Mouse (Mus musculus) gastrocnemius, adult 2 months (tissue): ENCODE results near the gene Eipr1. TPM values are rescaled to one million over a fixed set of nuclear protein-coding genes. Genes with fewer than 3 reads are reported as not detected.

Source experiments
- DNase-seq: peaks from one replicate; pipeline ENCODE4 v3.0.0; 2022
- H3K27ac ChIP-seq: fragments of 200-600 bp; 2 replicates; pipeline ENCODE4 v1.8.1; 2022; ENCODE audit warnings: mild to moderate bottlenecking
- H3K4me3 ChIP-seq: fragments of 200-600 bp; 2 replicates; pipeline ENCODE4 v1.8.1; 2022; ENCODE audit warnings: mild to moderate bottlenecking, moderate library complexity
- CTCF ChIP-seq: fragments of 200-600 bp; IDR thresholded peaks from 2 replicates; pipeline ENCODE4 v1.8.1; 2022; ENCODE audit warnings: antibody characterized with exemption, mild to moderate bottlenecking, moderate library complexity
- intact Hi-C: fragments of 180-260 bp; cut with DNase I; formaldehyde crosslinking; loops from one replicate; pipeline ENCODE4 v1.15.1; 2025
- total RNA-seq, 2 experiments: library from RNA; stranded (reverse); gene quantifications; 2 replicates each; pipeline ENCODE4 v1.2.3; 2021

The Eipr1 gene
- total RNA-seq, 2 experiments from 2014 or later: 6.5 to 7.2 TPM

GRCm38 (mm10) chr12:28734271-28734670, 17.3 kb upstream of the Eipr1 start:
- Histone ChIP-seq H3K4me3 (no peak overlapping the region), H3K27ac (no peak overlapping the region)
- TF ChIP-seq CTCF: no peak
- intact Hi-C loops: no loop called here
- no peak for DNase-seq

DNA sequence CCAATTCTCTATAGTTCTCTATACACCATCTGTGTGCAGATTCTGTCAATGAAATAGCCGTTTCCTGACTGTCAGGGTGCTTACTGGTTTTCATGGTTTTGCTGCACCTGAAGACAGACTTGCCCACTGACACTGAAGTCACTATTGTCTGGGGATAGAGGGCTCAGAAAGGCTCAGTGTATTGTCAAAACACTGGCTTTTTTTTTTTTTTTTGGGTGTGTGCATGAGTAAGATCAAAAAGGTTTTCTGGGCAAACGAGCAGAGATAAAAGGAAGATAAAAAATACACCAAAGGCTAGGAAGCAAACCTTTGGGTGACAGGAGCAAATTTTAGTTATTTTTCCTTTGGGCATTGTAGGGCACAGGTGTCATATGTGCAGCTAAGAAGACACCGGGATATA, 16.3 kb upstream of the Eipr1 start:
- no peak for TF ChIP-seq CTCF
- no peak for DNase-seq
- intact Hi-C loops: no loop called here
- no peak overlapping the region for H3K27ac ChIP-seq
- H3K4me3 ChIP-seq: no peak overlapping the region

DNA sequence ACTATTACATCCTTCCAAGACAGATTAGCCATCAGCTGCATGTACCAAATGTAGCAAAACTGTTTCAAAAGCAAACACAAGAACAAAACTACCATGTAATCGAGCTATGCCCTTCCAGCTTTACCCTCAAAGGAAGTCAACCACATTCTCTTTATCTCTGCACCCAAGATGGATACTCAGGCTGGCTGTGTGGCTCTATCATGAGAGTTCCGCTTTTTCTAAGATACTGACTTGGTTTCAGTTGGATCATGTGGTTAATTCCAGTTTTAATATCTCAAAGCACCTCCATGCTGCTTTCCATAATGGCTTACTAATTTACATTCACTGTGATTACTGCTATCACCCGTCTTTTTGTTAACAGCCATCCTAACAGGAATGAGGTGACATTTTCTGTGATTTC, 8.3 kb upstream of the Eipr1 start:
- no peak for TF ChIP-seq CTCF
- no peak for DNase-seq
- intact Hi-C loops: no loop called here
- Histone ChIP-seq H3K4me3 (no peak overlapping the region), H3K27ac (no peak overlapping the region)

DNA sequence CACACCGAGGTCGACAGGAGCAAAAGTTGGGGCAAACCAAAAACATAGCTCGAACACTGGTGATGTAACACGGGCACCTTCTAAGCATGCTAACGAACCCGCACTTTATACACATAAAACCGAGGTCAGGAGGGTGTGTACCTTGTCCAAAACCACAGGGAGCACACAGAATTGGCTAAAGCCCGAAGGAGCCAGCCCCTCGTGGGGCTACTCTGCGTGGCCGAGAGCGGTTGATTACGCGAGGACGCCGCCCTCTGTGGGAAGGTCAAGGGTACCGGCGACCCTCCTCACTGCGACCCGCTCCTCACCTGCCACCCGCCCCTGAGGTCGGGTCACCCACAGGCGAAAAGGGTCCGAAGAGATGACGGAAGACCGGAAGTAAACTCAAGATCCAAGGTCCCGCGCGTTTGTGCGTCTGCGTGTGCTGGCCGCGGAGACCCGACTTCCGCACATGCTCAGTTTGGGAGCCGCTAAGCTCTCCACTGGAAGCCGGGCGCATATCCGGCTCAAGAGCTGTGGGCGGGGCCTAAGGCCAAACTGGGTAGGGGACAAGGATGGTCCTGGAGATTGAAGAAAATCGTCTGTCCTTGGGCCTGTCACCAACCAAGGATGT, 1.5 kb upstream of the Eipr1 start, which contains the start of gene Trappc12:
TSS of gene Trappc12 (minus strand) at position 452 of the 613 bp plus-strand sequence.
- Histone ChIP-seq H3K4me3 (peak within 1 kb of the TSS; percentile 94), H3K27ac (peak within 1 kb of the TSS; percentile 92)
- no peak for TF ChIP-seq CTCF
- intact Hi-C loops: loop anchor here (5.0 kb wide), 2 partner anchors 48 to 113 kb away; partner anchors contain the start of gene Rps7
- peak; percentile 94 for DNase-seq

DNA sequence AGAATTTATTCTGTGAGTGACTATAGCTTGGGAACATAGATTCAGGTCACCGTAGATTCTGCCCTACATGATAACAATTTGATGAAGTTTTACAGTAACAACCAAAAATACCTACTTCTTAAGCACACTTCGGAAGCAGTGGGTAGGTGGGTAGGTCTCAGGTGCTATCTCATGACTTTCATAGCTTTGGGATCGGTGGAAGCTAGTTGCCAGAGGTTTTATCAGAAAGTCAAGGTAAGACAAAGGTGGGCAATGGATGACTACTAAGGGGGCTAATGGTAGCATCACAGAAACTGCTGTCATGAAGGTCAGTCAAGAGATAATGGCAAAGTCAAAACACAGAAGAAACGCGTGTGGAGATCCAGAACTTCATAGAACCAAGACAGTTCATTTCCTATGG, 727 bp upstream of the Eipr1 start:
- H3K4me3 ChIP-seq: peak overlapping the region; percentile 94
- no peak for DNase-seq
- intact Hi-C loops: loop anchor here (5.0 kb wide), 2 partner anchors 49 to 114 kb away; partner anchors contain the start of gene Rps7
- no peak for TF ChIP-seq CTCF
- H3K27ac ChIP-seq: peak overlapping the region; percentile 92

DNA sequence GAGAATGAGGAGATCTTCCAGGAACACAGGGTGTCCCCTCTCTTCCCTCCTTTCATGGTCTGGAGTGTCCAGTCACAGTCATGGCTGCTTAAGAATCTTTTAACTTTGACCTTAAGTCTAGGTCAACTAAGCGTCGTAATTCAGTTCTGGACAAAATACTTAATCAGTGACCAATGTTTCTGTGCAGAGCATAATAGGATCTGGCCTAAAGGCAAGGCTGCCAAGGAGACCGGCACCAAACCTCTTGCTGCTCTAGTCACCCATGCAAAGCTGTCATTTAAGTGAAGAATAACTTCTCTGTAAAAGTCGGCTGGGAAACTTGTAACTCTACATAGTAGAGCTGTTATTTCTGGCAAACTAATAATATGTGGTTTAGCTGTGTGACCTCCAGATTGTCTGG, 4.4 kb downstream of the Eipr1 start:
- TF ChIP-seq CTCF: no peak
- Histone ChIP-seq H3K27ac (no peak overlapping the region), H3K4me3 (no peak overlapping the region)
- DNase-seq: no peak
- intact Hi-C loops: no loop called here

GRCm38 (mm10) chr12:28769953-28770352, 18.4 kb downstream of the Eipr1 start:
- DNase-seq: no peak
- no peak for TF ChIP-seq CTCF
- H3K27ac ChIP-seq: no peak overlapping the region
- H3K4me3 ChIP-seq: no peak overlapping the region
- intact Hi-C loops: no loop called here

GRCm38 (mm10) chr12:28773815-28774214, 22.2 kb downstream of the Eipr1 start:
- H3K4me3 ChIP-seq: no peak overlapping the region
- no peak for DNase-seq
- intact Hi-C loops: no loop called here
- TF ChIP-seq CTCF: peak; percentile 48
- H3K27ac ChIP-seq: no peak overlapping the region

DNA sequence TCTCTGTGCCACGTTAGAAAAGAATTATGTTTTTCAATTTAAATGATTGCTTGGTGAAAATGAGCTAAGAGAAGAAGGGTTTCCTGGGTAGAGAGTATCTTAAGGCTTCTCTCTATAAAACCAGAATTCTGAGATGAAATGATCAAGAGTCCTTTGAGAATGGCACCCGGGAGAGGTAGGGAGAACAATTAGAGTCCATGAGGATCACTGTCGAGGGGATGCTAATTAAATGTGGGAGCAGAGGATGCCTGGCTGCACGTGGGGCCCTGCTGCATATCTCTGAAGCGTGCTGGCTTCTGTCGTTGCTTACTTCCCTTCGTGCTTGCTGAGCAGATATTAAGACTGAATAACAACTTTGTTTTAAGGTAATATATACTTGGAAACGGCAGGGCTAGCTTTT, 23.5 kb downstream of the Eipr1 start:
- no peak overlapping the region for H3K4me3 ChIP-seq
- DNase-seq: no peak
- H3K27ac ChIP-seq: no peak overlapping the region
- TF ChIP-seq CTCF: no peak
- intact Hi-C loops: no loop called here

GRCm38 (mm10) chr12:28775627-28776026, 24.0 kb downstream of the Eipr1 start:
- DNase-seq: no peak
- H3K27ac ChIP-seq: no peak overlapping the region
- no peak overlapping the region for H3K4me3 ChIP-seq
- TF ChIP-seq CTCF: no peak
- intact Hi-C loops: no loop called here

DNA sequence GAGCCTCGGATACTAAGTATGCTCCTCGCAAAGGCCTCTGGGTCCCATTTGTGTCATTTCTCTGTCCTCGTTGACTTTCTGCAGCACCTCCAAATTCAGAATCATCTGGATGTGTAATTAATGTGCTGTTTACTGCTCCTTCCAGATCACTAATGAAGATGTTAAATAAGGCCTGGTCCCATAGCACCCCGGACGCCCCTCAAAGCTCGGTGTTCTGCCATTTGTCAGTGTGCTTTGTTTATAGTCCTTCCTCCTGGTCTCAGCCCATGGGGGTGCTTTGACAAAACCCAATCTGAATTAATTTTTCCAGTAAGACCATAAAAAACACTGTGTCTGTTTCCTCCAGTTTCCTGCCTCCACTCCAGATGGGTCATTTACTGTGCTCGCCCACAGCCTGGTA, 28.6 kb downstream of the Eipr1 start:
- no peak for DNase-seq
- no peak overlapping the region for H3K27ac ChIP-seq
- intact Hi-C loops: no loop called here
- no peak for TF ChIP-seq CTCF
- H3K4me3 ChIP-seq: no peak overlapping the region

- Histone ChIP-seq H3K4me3 (no peak overlapping the region), H3K27ac (no peak overlapping the region)
- no peak for TF ChIP-seq CTCF
- intact Hi-C loops: no loop called here
- DNase-seq: no peak
These were observed 31.0 kb downstream of the Eipr1 start for GRCm38 (mm10) chr12:28782637-28783036.

DNA sequence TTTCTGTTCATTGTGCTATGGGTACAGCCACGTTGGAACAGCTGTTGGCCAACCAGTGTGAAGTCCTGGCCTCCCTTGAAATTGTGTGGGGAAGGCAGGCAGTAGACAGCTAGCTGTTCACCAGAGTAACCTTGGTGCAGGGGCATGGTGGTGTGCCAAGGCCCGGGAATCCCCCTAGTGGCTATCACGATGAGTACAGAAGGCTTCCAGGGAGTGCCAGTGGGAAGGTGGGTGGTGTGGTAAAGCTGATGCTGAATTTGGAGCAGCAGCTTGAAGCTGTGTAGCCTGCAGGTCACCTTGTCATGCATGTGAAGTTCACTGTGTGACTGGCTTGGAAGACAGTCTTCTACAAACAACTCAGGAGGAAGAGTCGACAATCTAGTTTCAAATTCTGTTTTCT, 32.8 kb downstream of the Eipr1 start:
- no peak for DNase-seq
- intact Hi-C loops: no loop called here
- H3K27ac ChIP-seq: no peak overlapping the region
- H3K4me3 ChIP-seq: no peak overlapping the region
- peak; percentile 30; the same call in 1 of the 2 replicates for TF ChIP-seq CTCF

DNA sequence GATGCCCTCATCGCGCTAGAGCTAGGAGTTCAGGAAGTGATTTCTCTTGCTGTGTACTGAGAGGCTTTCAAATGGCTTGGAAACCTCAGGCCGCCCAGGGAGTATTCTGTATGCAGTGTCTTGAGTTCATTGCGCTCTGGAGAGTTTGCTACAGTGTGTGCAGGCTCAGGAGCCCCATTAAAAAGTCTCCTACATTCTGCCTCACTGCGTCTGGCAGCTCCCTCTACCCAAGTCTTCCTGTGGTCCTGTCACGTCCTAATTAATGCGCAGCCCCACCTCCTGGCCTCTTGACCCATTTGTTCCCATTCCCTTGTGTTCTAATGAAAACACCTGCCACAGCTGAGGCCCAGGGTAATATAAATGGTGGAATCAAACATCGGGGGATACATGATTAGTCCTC, 33.3 kb downstream of the Eipr1 start:
- H3K27ac ChIP-seq: no peak overlapping the region
- intact Hi-C loops: no loop called here
- no peak for TF ChIP-seq CTCF
- no peak for DNase-seq
- H3K4me3 ChIP-seq: no peak overlapping the region
